In genomic region chr16:4584438-4584837, GRCm38 (mm10) we compare ENCODE assay signal across 23 mouse cellular contexts. TPM values are rescaled to one million over a fixed set of nuclear protein-coding genes. Genes with fewer than 3 reads are reported as not detected.
DNase-seq lines count a peak whose midpoint lies in the region; ATAC-seq and TF ChIP-seq lines count a peak whose summit lies in the region.
"Had no signal": no experiment of that assay in that cellular context is flagged by ENCODE, and none has a peak within 500 bp of the region (broad histone marks: within the 10 kb centered on the region; RNA-seq: fewer than 3 reads in every experiment).

No protein-coding gene starts in this region.

- TF ChIP-seq EP300 in CH12.LX (IDR thresholded peaks at IDR 0.05; ENCODE audit: low read length): no peak

- peak overlapping the region; percentile 69 for H3K4me3 ChIP-seq in megakaryocyte, embryonic 14.5 days (replicated peaks)
- H3K4me3 ChIP-seq in CH12.LX (replicated peaks in 1 of 3; ENCODE audit: low read depth in 2 of 3, low read length in 2 of 3, poor library complexity in 1 of 3): no peak overlapping the region
- H3K4me3 ChIP-seq: embryonic facial prominence, embryonic 12.5 days; embryonic facial prominence, embryonic 15.5 days; forebrain, embryonic 12.5 days; forebrain, embryonic 15.5 days; heart, embryonic 13.5 days had no signal

- TF ChIP-seq RAD21 in CH12.LX (IDR thresholded peaks at IDR 0.05; ENCODE audit: low read depth, low read length): no peak

- no peaks in the 10 kb centered on the region for H3K36me3 ChIP-seq in megakaryocyte, embryonic 14.5 days (replicated peaks; ENCODE audit: low read length)
- no peaks in the 10 kb centered on the region for H3K36me3 ChIP-seq in CH12.LX (replicated peaks in 1 of 2; ENCODE audit: control insufficient read depth in 1 of 2, insufficient read depth in 1 of 2, low read length in 1 of 2)
- H3K36me3 ChIP-seq: embryonic facial prominence, embryonic 12.5 days; embryonic facial prominence, embryonic 15.5 days; forebrain, embryonic 12.5 days; forebrain, embryonic 15.5 days had no signal

- H3K27ac ChIP-seq in CH12.LX (ENCODE audit: insufficient read depth, low read depth): no peak overlapping the region
- H3K27ac ChIP-seq: embryonic facial prominence, embryonic 12.5 days; embryonic facial prominence, embryonic 15.5 days; forebrain, embryonic 12.5 days; forebrain, embryonic 15.5 days; heart, embryonic 13.5 days; hindbrain, embryonic 14.5 days; hindbrain, postnatal 0 days had no signal

- TF ChIP-seq POLR2A in CH12.LX (IDR thresholded peaks at IDR 0.05; ENCODE audit: low read depth, low read length): no peak

- H3K4me2 ChIP-seq in CH12.LX (ENCODE audit: insufficient read depth, low read depth, poor library complexity, severe bottlenecking): peak overlapping the region; percentile 64
- H3K4me2 ChIP-seq: embryonic facial prominence, embryonic 12.5 days; embryonic facial prominence, embryonic 15.5 days; forebrain, embryonic 12.5 days; forebrain, embryonic 15.5 days; heart, embryonic 13.5 days; hindbrain, embryonic 14.5 days had no signal

- H3K79me2 ChIP-seq in CH12.LX (replicated peaks; ENCODE audit: control insufficient read depth, extremely low read depth, insufficient read depth, poor library complexity, severe bottlenecking): no peaks in the 10 kb centered on the region

- H3K9ac ChIP-seq in CH12.LX (ENCODE audit: insufficient read depth, low read depth): peak overlapping the region; percentile 44
- H3K9ac ChIP-seq: embryonic facial prominence, embryonic 12.5 days; embryonic facial prominence, embryonic 15.5 days; forebrain, embryonic 12.5 days; forebrain, embryonic 15.5 days; heart, embryonic 13.5 days; hindbrain, embryonic 14.5 days had no signal

- ATAC-seq in CD4-positive, CD25-positive, alpha-beta regulatory T cell, adult 4 months: no peak
- no peak for ATAC-seq in megakaryocyte, adult 5-6 weeks (ENCODE audit: poor library complexity, severe bottlenecking)
- ATAC-seq in erythroid progenitor cell, adult 5-6 weeks (replicated peaks; ENCODE audit: low FRiP score, poor library complexity, severe bottlenecking): no peak
- ATAC-seq: forebrain, embryonic 15.5 days; hindbrain, postnatal 0 days had no signal

- H3K4me1 ChIP-seq in megakaryocyte, embryonic 14.5 days: peaks cover 40% of the 10 kb centered on the region
- H3K4me1 ChIP-seq in CH12.LX (ENCODE audit: control insufficient read depth in 1 of 2, insufficient read depth in 2 of 2): peaks cover 20 to 43% of the 10 kb centered on the region in 2 experiments

- no peak for TF ChIP-seq CTCF in CH12.LX (conservative IDR thresholded peaks at IDR 0.05 in 1 of 2, IDR thresholded peaks at IDR 0.05 in 1 of 2; ENCODE audit: low read depth in 2 of 2, low read length in 2 of 2)

- H3K9me3 ChIP-seq in megakaryocyte, embryonic 14.5 days: no peaks in the 10 kb centered on the region
- H3K9me3 ChIP-seq in CH12.LX (replicated peaks; ENCODE audit: low read length): no peaks in the 10 kb centered on the region
- H3K9me3 ChIP-seq: embryonic facial prominence, embryonic 12.5 days; embryonic facial prominence, embryonic 15.5 days; forebrain, embryonic 12.5 days; forebrain, embryonic 15.5 days; heart, embryonic 13.5 days had no signal

- DNase-seq in CD4-positive, CD25-positive, alpha-beta regulatory T cell, adult 2 months (ENCODE audit: low read depth, low spot score): peak; percentile 27
- no peak for DNase-seq in CH12.LX (ENCODE audit: extremely low read depth)
- DNase-seq: adrenal gland, adult 2 months; adrenal gland, postnatal 14 days; cerebellum, adult 11 months; cerebellum, adult 2 months; cerebellum, adult 9-11 months; cerebellum, postnatal 25 days; gastrocnemius, postnatal 25 days; heart, adult 18-20 months; heart, postnatal 14 days; heart, postnatal 4 days had no signal

- H3K27me3 ChIP-seq in megakaryocyte, embryonic 14.5 days (replicated peaks): no peaks in the 10 kb centered on the region
- H3K27me3 ChIP-seq in CH12.LX (replicated peaks): no peaks in the 10 kb centered on the region
- H3K27me3 ChIP-seq: embryonic facial prominence, embryonic 12.5 days; embryonic facial prominence, embryonic 15.5 days; forebrain, embryonic 12.5 days; forebrain, embryonic 15.5 days; heart, embryonic 13.5 days had no signal

- in situ Hi-C loops in CH12.LX (cut with MboI; ENCODE audit: low pct_ligation_motif_present, low pct_unique_long_range_greater_than_20kb, low sequenced_read_pairs): no loop called here

- dilution Hi-C loops in CH12.LX (cut with MboI; ENCODE audit: extremely low pct_ligation_motif_present, extremely low pct_unique_long_range_greater_than_20kb, low sequenced_read_pairs): no loop called here

TF ChIP-seq in CH12.LX, 34 proteins besides CTCF, POLR2A, EP300 and RAD21 (continues in another document):
- TF ChIP-seq MXI1 (IDR thresholded peaks at IDR 0.05; ENCODE audit: low read depth, low read length) (peak; percentile 66; the same call in 1 of the 2 replicates), MEF2A (IDR thresholded peaks at IDR 0.05; ENCODE audit: borderline replicate concordance, low read depth, low read length) (no peak), ZKSCAN1 (IDR thresholded peaks at IDR 0.05; ENCODE audit: borderline replicate concordance, low read depth, low read length) (no peak), USF2 (conservative IDR thresholded peaks at IDR 0.05; ENCODE audit: low read depth, low read length) (no peak), ZNF384 (IDR thresholded peaks at IDR 0.05; ENCODE audit: low read depth, low read length) (peak; percentile 84), BHLHE40 (IDR thresholded peaks at IDR 0.05; ENCODE audit: low read depth, low read length) (peak; percentile 72), GABPA (IDR thresholded peaks at IDR 0.05; ENCODE audit: insufficient replicate concordance, low read depth, low read length) (no peak), TCF12 (IDR thresholded peaks at IDR 0.05; ENCODE audit: low read depth, low read length) (no peak), MAX (IDR thresholded peaks at IDR 0.05; ENCODE audit: low read length) (peak; percentile 73; the same call in 1 of the 2 replicates)

RNA-seq across cellular contexts. Expression of gene Glis2, which starts 10.1 kb away (rescaled TPM):
- polyA plus RNA-seq in CD4-positive, CD25-positive, alpha-beta regulatory T cell, adult 4 months (2017; shearing (Covaris generic)): under 1 TPM in 1 of 2 experiments, not detected in 1; 0.73 TPM
- 0.62 and 2.0 TPM in 2 replicates for polyA plus RNA-seq in megakaryocyte, embryonic 14.5 days (2012; ENCODE audit: insufficient read depth, low replicate concordance)
- 0.80 TPM in 2 replicates for total RNA-seq in megakaryocyte, adult 5-6 weeks (2015)
- 0.28 and 0.51 TPM in 2 replicates for total RNA-seq in megakaryocyte, adult 5-6 weeks (2017)
- total RNA-seq in CH12.LX (2012; rRNA removed) (2.1 and 2.5 TPM in 2 replicates), CH12.LX (2014; rRNA removed) (0.39 and 0.59 TPM in 2 replicates)
- polyA plus RNA-seq in CH12.LX (2012; ENCODE audit: insufficient read length, low read depth): 3.2 and 3.3 TPM in 2 replicates
- not detected in 2 replicates for total RNA-seq in erythroid progenitor cell, adult 5-6 weeks (2015; ENCODE audit: low replicate concordance)
- not detected in 2 replicates for total RNA-seq in erythroid progenitor cell, adult 5-6 weeks (2017; ENCODE audit: low replicate concordance)

RNA-seq across cellular contexts. Expression of gene Tfap4, which starts 24.8 kb away (rescaled TPM):
- polyA plus RNA-seq in CD4-positive, CD25-positive, alpha-beta regulatory T cell, adult 4 months (2017; shearing (Covaris generic)): 1 to 10 TPM; 6.5 to 7.3 TPM
- 27.6 and 46.2 TPM in 2 replicates for polyA plus RNA-seq in megakaryocyte, embryonic 14.5 days (2012; ENCODE audit: insufficient read depth, low replicate concordance)
- 10.1 and 11.1 TPM in 2 replicates for total RNA-seq in megakaryocyte, adult 5-6 weeks (2015)
- total RNA-seq in megakaryocyte, adult 5-6 weeks (2017): 12.6 and 12.8 TPM in 2 replicates
- total RNA-seq in CH12.LX (2012; rRNA removed) (23.5 and 27.5 TPM in 2 replicates), CH12.LX (2014; rRNA removed) (24.0 and 25.0 TPM in 2 replicates)
- polyA plus RNA-seq in CH12.LX (2012; ENCODE audit: insufficient read length, low read depth): 43.3 and 46.6 TPM in 2 replicates
- 4.6 and 7.6 TPM in 2 replicates for total RNA-seq in erythroid progenitor cell, adult 5-6 weeks (2015; ENCODE audit: low replicate concordance)
- total RNA-seq in erythroid progenitor cell, adult 5-6 weeks (2017; ENCODE audit: low replicate concordance): 1.7 and 2.7 TPM in 2 replicates

RNA-seq across cellular contexts. Expression of gene Pam16, which starts 40.4 kb away (rescaled TPM):
- 10 to 100 TPM; 35.7 TPM for polyA plus RNA-seq in CD4-positive, CD25-positive, alpha-beta regulatory T cell, adult 4 months (2017; shearing (Covaris generic))
- 137 and 230 TPM in 2 replicates for polyA plus RNA-seq in megakaryocyte, embryonic 14.5 days (2012; ENCODE audit: insufficient read depth, low replicate concordance)
- 30.8 and 42.8 TPM in 2 replicates for total RNA-seq in megakaryocyte, adult 5-6 weeks (2015)
- total RNA-seq in megakaryocyte, adult 5-6 weeks (2017): 18.1 and 24.3 TPM in 2 replicates
- total RNA-seq in CH12.LX (2012; rRNA removed) (152 and 158 TPM in 2 replicates), CH12.LX (2014; rRNA removed) (93.3 and 103 TPM in 2 replicates)
- polyA plus RNA-seq in CH12.LX (2012; ENCODE audit: insufficient read length, low read depth): 11.6 and 38.2 TPM in 2 replicates
- 9.4 and 16.8 TPM in 2 replicates for total RNA-seq in erythroid progenitor cell, adult 5-6 weeks (2015; ENCODE audit: low replicate concordance)
- total RNA-seq in erythroid progenitor cell, adult 5-6 weeks (2017; ENCODE audit: low replicate concordance): 3.9 and 9.6 TPM in 2 replicates

RNA-seq across cellular contexts. Expression of gene Srl, which starts 42.8 kb away (rescaled TPM):
- under 1 TPM; 0.42 to 0.97 TPM for polyA plus RNA-seq in CD4-positive, CD25-positive, alpha-beta regulatory T cell, adult 4 months (2017; shearing (Covaris generic))
- 0.03 TPM in 1 of 2 replicates, not detected in the other for polyA plus RNA-seq in megakaryocyte, embryonic 14.5 days (2012; ENCODE audit: insufficient read depth, low replicate concordance)
- 2.9 and 3.1 TPM in 2 replicates for total RNA-seq in megakaryocyte, adult 5-6 weeks (2015)
- total RNA-seq in megakaryocyte, adult 5-6 weeks (2017): 1.8 and 10.9 TPM in 2 replicates
- total RNA-seq in CH12.LX (2012; rRNA removed) (44.6 and 60.3 TPM in 2 replicates), CH12.LX (2014; rRNA removed) (62.7 and 88.8 TPM in 2 replicates)
- polyA plus RNA-seq in CH12.LX (2012; ENCODE audit: insufficient read length, low read depth): 71.3 and 77.9 TPM in 2 replicates
- 2.9 TPM in 1 of 2 replicates, not detected in the other for total RNA-seq in erythroid progenitor cell, adult 5-6 weeks (2015; ENCODE audit: low replicate concordance)
- 1.4 TPM in 1 of 2 replicates, not detected in the other for total RNA-seq in erythroid progenitor cell, adult 5-6 weeks (2017; ENCODE audit: low replicate concordance)

RNA-seq across cellular contexts. Expression of gene Vasn, which starts 55.3 kb away (rescaled TPM):
- 1 to 10 TPM; 2.2 to 2.9 TPM for polyA plus RNA-seq in CD4-positive, CD25-positive, alpha-beta regulatory T cell, adult 4 months (2017; shearing (Covaris generic))
- polyA plus RNA-seq in megakaryocyte, embryonic 14.5 days (2012; ENCODE audit: insufficient read depth, low replicate concordance): 0.58 TPM in 1 of 2 replicates, not detected in the other
- not detected in 2 replicates for total RNA-seq in megakaryocyte, adult 5-6 weeks (2015)
- 0.12 TPM in 1 of 2 replicates, not detected in the other for total RNA-seq in megakaryocyte, adult 5-6 weeks (2017)
- total RNA-seq in CH12.LX (2012; rRNA removed) (1.4 and 2.0 TPM in 2 replicates), CH12.LX (2014; rRNA removed) (2.2 TPM in 2 replicates)
- polyA plus RNA-seq in CH12.LX (2012; ENCODE audit: insufficient read length, low read depth): 4.1 and 5.0 TPM in 2 replicates
- not detected in 2 replicates for total RNA-seq in erythroid progenitor cell, adult 5-6 weeks (2015; ENCODE audit: low replicate concordance)
- total RNA-seq in erythroid progenitor cell, adult 5-6 weeks (2017; ENCODE audit: low replicate concordance): not detected in 2 replicates
